Mouse (Mus musculus): ENCODE measurements around the gene Pak2. TPM values are rescaled to one million over a fixed set of nuclear protein-coding genes. Genes with fewer than 3 reads are reported as not detected.

The Pak2 gene
- total and polyA plus RNA-seq, 2 experiments from 2014 or later: 19.1 to 25.8 TPM

DNA sequence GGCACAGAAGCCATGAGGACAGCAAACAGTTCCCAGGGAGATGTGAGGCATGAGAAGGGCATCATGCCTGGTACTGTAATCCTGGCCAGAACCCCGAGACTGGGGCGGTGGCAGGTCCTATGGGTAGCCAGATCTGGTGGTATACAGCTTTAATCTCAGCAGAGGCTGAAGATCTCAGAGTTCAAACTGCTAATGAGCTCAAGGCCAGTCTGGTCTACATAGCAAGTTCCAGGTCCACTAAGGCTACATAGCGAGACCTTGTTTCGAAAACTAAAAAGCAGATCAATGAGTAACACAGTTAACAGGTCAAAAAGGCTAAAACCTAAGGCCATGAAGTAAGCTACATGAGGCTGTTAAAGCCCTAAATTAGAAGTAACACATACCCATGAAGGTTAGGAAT is 85.9 kb downstream of the Pak2 start:
- no peak for DNase-seq (ENCODE audit: low spot score)
- Histone ChIP-seq H3K4me1 (ENCODE audit: control insufficient read depth, insufficient read depth) (no peaks in the 10 kb centered on the region), H3K27me3 (ENCODE audit: control insufficient read depth, insufficient read depth, low read length) (no peaks in the 10 kb centered on the region), H3K9ac (replicated peaks; ENCODE audit: low read depth, low read length) (no peak overlapping the region), H3K36me3 (replicated peaks; ENCODE audit: control insufficient read depth, insufficient read depth, low read length) (peaks cover 23% of the 10 kb centered on the region), H3K27ac (ENCODE audit: low read depth) (no peak overlapping the region), H3K9me3 (replicated peaks; ENCODE audit: control insufficient read depth, low read length) (no peaks in the 10 kb centered on the region), H3K4me3 (ENCODE audit: low read depth, low read length) (no peak overlapping the region), H3K4me2 (ENCODE audit: low read depth, low read length) (no peak overlapping the region)
- no peak for ATAC-seq (ENCODE audit: insufficient read depth, low read depth)
- 95% methylated on average over 4 of the region's 4 CpGs for WGBS
- no peak for TF ChIP-seq CTCF (IDR thresholded peaks at IDR 0.05; ENCODE audit: low read depth)
- TF ChIP-seq EP300 (IDR thresholded peaks at IDR 0.05; ENCODE audit: low read depth): no peak

DNA sequence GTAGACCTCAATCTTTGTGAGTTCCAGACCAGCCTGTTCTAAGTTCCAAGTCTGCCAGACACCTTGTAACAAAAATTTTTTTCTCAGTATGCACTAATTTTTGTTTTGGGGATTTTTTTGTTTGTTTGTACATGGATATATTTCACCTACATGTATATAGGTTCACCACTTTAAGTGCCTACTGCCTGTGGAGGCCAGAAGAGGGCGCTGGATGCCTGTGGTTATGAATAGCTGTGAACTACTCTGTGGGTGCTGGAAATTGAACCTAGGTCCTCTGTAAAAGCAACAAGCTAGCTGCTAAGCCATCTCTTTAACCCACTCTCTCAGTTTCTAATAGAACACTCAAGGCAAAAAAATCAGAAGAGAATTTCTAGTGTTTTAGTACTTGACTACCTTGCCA is 87.1 kb downstream of the Pak2 start:
- Histone ChIP-seq H3K27me3 (ENCODE audit: control insufficient read depth, insufficient read depth, low read length) (no peaks in the 10 kb centered on the region), H3K9me3 (replicated peaks; ENCODE audit: control insufficient read depth, low read length) (no peaks in the 10 kb centered on the region), H3K4me1 (ENCODE audit: control insufficient read depth, insufficient read depth) (no peaks in the 10 kb centered on the region), H3K4me3 (ENCODE audit: low read depth, low read length) (no peak overlapping the region), H3K9ac (replicated peaks; ENCODE audit: low read depth, low read length) (no peak overlapping the region), H3K4me2 (ENCODE audit: low read depth, low read length) (no peak overlapping the region), H3K27ac (ENCODE audit: low read depth) (no peak overlapping the region), H3K36me3 (replicated peaks; ENCODE audit: control insufficient read depth, insufficient read depth, low read length) (peaks cover 25% of the 10 kb centered on the region)
- 53% methylated on average over 1 of the region's 1 CpGs for WGBS
- DNase-seq (ENCODE audit: low spot score) (no peak), ATAC-seq (ENCODE audit: insufficient read depth, low read depth) (no peak)
- TF ChIP-seq EP300 (IDR thresholded peaks at IDR 0.05; ENCODE audit: low read depth): no peak

DNA sequence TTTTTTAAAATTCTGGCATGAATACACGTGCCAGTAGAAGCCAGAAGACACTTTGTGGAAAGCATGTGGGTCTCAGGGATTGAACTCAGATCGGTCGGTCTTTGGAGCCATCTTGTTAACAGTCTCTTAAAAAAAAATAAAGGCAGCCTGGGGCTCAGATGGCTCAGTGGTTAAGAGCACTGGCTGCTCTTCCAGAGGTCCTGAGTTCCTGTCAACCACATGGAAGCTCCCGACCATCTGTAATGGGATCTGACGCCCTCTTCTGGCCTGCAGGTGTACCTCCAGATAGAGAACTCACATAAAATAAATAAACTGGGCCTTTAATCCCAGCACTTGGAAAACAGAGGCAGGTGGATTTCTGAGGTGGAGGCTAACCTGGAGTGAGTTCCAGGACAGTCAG is 98.2 kb downstream of the Pak2 start:
- Histone ChIP-seq H3K4me2 (ENCODE audit: low read depth, low read length) (no peak overlapping the region), H3K9me3 (replicated peaks; ENCODE audit: control insufficient read depth, low read length) (no peaks in the 10 kb centered on the region), H3K4me1 (ENCODE audit: control insufficient read depth, insufficient read depth) (no peaks in the 10 kb centered on the region), H3K4me3 (ENCODE audit: low read depth, low read length) (no peak overlapping the region), H3K27me3 (ENCODE audit: control insufficient read depth, insufficient read depth, low read length) (no peaks in the 10 kb centered on the region), H3K9ac (replicated peaks; ENCODE audit: low read depth, low read length) (no peak overlapping the region), H3K36me3 (replicated peaks; ENCODE audit: control insufficient read depth, insufficient read depth, low read length) (peaks cover 35% of the 10 kb centered on the region), H3K27ac (ENCODE audit: low read depth) (no peak overlapping the region)
- TF ChIP-seq CTCF (IDR thresholded peaks at IDR 0.05; ENCODE audit: low read depth) (no peak), EP300 (IDR thresholded peaks at IDR 0.05; ENCODE audit: low read depth) (no peak)
- DNase-seq (ENCODE audit: low spot score): no peak
- no peak for ATAC-seq (ENCODE audit: insufficient read depth, low read depth)
- 79% methylated on average over 5 of the region's 5 CpGs for WGBS

DNA sequence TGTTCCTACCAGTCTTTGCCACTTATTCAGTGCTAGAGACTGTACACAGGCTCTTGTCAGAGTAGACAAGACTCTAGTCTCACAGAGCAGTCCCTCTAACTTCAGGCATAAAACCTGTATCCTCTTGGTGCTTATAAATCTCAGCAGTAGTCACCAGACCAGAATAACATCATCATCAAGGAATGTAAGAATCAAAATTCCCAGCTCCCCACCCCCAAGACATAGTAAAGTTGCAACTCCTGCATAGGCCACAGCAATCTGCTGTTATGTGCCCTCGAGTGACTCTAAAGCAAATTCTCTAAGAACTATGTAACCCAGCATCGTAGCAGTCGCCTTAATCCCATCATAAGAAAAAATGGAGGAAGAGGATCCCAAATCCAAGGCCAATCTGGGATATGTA is 99.6 kb downstream of the Pak2 start:
- TF ChIP-seq CTCF (IDR thresholded peaks at IDR 0.05; ENCODE audit: low read depth) (no peak), EP300 (IDR thresholded peaks at IDR 0.05; ENCODE audit: low read depth) (no peak)

DNA sequence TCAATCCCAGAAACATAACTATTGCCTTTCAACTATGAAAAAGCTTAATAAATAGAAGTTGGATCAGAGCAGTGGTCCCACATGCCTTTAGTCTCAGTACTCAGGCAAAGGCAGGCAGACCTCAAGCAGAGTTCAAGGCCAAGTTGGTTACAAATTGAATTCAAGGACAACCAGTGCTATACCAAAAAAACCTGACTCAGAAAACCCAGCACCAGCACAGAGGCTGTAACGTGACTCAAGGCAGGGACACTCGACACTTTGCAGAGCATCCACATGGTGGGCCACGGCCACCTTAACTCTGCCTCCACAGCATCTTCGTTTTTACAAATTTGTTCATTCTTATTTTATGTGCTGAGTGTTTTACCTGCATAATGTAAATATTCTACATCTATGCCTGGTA is 103.9 kb downstream of the Pak2 start:
- H3K36me3 ChIP-seq (replicated peaks; ENCODE audit: control insufficient read depth, insufficient read depth, low read length): peaks cover 65% of the 10 kb centered on the region
- no peak overlapping the region for H3K9ac ChIP-seq (replicated peaks; ENCODE audit: low read depth, low read length)
- no peak overlapping the region for H3K4me2 ChIP-seq (ENCODE audit: low read depth, low read length)
- H3K27me3 ChIP-seq (ENCODE audit: control insufficient read depth, insufficient read depth, low read length): no peaks in the 10 kb centered on the region
- H3K27ac ChIP-seq (ENCODE audit: low read depth): no peak overlapping the region
- TF ChIP-seq CTCF (IDR thresholded peaks at IDR 0.05; ENCODE audit: low read depth): no peak
- no peak for TF ChIP-seq EP300 (IDR thresholded peaks at IDR 0.05; ENCODE audit: low read depth)
- no peaks in the 10 kb centered on the region for H3K4me1 ChIP-seq (ENCODE audit: control insufficient read depth, insufficient read depth)
- no peak overlapping the region for H3K4me3 ChIP-seq (ENCODE audit: low read depth, low read length)
- no peaks in the 10 kb centered on the region for H3K9me3 ChIP-seq (replicated peaks; ENCODE audit: control insufficient read depth, low read length)
- 82% methylated on average over 4 of the region's 4 CpGs for WGBS
- DNase-seq (ENCODE audit: low spot score) (no peak), ATAC-seq (ENCODE audit: insufficient read depth, low read depth) (no peak)

More for the DNA sequence above, 99.6 kb downstream of the Pak2 start:
- Histone ChIP-seq H3K4me3 (ENCODE audit: low read depth, low read length) (no peak overlapping the region), H3K9me3 (replicated peaks; ENCODE audit: control insufficient read depth, low read length) (no peaks in the 10 kb centered on the region), H3K9ac (replicated peaks; ENCODE audit: low read depth, low read length) (no peak overlapping the region), H3K27me3 (ENCODE audit: control insufficient read depth, insufficient read depth, low read length) (no peaks in the 10 kb centered on the region), H3K4me2 (ENCODE audit: low read depth, low read length) (no peak overlapping the region), H3K36me3 (replicated peaks; ENCODE audit: control insufficient read depth, insufficient read depth, low read length) (peaks cover 40% of the 10 kb centered on the region), H3K27ac (ENCODE audit: low read depth) (no peak overlapping the region), H3K4me1 (ENCODE audit: control insufficient read depth, insufficient read depth) (no peaks in the 10 kb centered on the region)
- 64% methylated on average over 3 of the region's 3 CpGs for WGBS
- DNase-seq (ENCODE audit: low spot score) (no peak), ATAC-seq (ENCODE audit: insufficient read depth, low read depth) (no peak)

Small RNAs within 50 kb of the gene (microRNA-seq; reads per million reads assigned to microRNA genes)
- not detected for gene Gm26269

Other genes with a start within 250 kb of the Pak2 start
- gene Meltf, start 200.5 kb downstream of the Pak2 start, total RNA-seq (2014; rRNA removed; ENCODE audit: low replicate concordance): 0.04 TPM in 1 of 2 replicates, not detected in the other
- not detected in 2 replicates for gene Meltf, start 200.5 kb downstream of the Pak2 start, polyA plus RNA-seq (2015; fragmentation: Nextera tagmentation; extraction: Ambion mirVana)
- gene Pigz, start 145.5 kb downstream of the Pak2 start, total RNA-seq (2014; rRNA removed; ENCODE audit: low replicate concordance): not detected in 2 replicates
- 0.51 and 0.87 TPM in 2 replicates for gene Pigz, start 145.5 kb downstream of the Pak2 start, polyA plus RNA-seq (2015; fragmentation: Nextera tagmentation; extraction: Ambion mirVana)
- gene 0610012G03Rik, start 130.8 kb downstream of the Pak2 start, total RNA-seq (2014; rRNA removed; ENCODE audit: low replicate concordance): 141 and 171 TPM in 2 replicates
- 175 and 190 TPM in 2 replicates for gene 0610012G03Rik, start 130.8 kb downstream of the Pak2 start, polyA plus RNA-seq (2015; fragmentation: Nextera tagmentation; extraction: Ambion mirVana)
- gene Ncbp2, start 130.8 kb downstream of the Pak2 start, total RNA-seq (2014; rRNA removed; ENCODE audit: low replicate concordance): 9.9 and 12.0 TPM in 2 replicates
- 42.1 and 48.0 TPM in 2 replicates for gene Ncbp2, start 130.8 kb downstream of the Pak2 start, polyA plus RNA-seq (2015; fragmentation: Nextera tagmentation; extraction: Ambion mirVana)
- gene Senp5, start 76.1 kb downstream of the Pak2 start, total RNA-seq (2014; rRNA removed; ENCODE audit: low replicate concordance): 10.5 and 16.6 TPM in 2 replicates
- 5.6 and 6.1 TPM in 2 replicates for gene Senp5, start 76.1 kb downstream of the Pak2 start, polyA plus RNA-seq (2015; fragmentation: Nextera tagmentation; extraction: Ambion mirVana)
- gene Pigx, start 20.4 kb upstream of the Pak2 start, total RNA-seq (2014; rRNA removed; ENCODE audit: low replicate concordance): 35.8 and 44.9 TPM in 2 replicates
- gene Pigx, start 20.4 kb upstream of the Pak2 start, polyA plus RNA-seq (2015; fragmentation: Nextera tagmentation; extraction: Ambion mirVana): 61.0 and 63.7 TPM in 2 replicates
- gene Cep19, start 20.5 kb upstream of the Pak2 start, total RNA-seq (2014; rRNA removed; ENCODE audit: low replicate concordance): 4.2 and 12.1 TPM in 2 replicates
- 19.6 and 20.1 TPM in 2 replicates for gene Cep19, start 20.5 kb upstream of the Pak2 start, polyA plus RNA-seq (2015; fragmentation: Nextera tagmentation; extraction: Ambion mirVana)
- gene Nrros, start 86.3 kb upstream of the Pak2 start, total RNA-seq (2014; rRNA removed; ENCODE audit: low replicate concordance): 13.4 and 16.6 TPM in 2 replicates
- gene Nrros, start 86.3 kb upstream of the Pak2 start, polyA plus RNA-seq (2015; fragmentation: Nextera tagmentation; extraction: Ambion mirVana): 6.1 and 6.8 TPM in 2 replicates
- not detected in 2 replicates for gene Bex6, start 100.5 kb upstream of the Pak2 start, total RNA-seq (2014; rRNA removed; ENCODE audit: low replicate concordance)
- not detected in 2 replicates for gene Bex6, start 100.5 kb upstream of the Pak2 start, polyA plus RNA-seq (2015; fragmentation: Nextera tagmentation; extraction: Ambion mirVana)
- 9.8 and 13.7 TPM in 2 replicates for gene Fbxo45, start 167.8 kb upstream of the Pak2 start, total RNA-seq (2014; rRNA removed; ENCODE audit: low replicate concordance)
- gene Fbxo45, start 167.8 kb upstream of the Pak2 start, polyA plus RNA-seq (2015; fragmentation: Nextera tagmentation; extraction: Ambion mirVana): 5.1 and 5.8 TPM in 2 replicates
- 3.6 and 5.8 TPM in 2 replicates for gene Wdr53, start 167.9 kb upstream of the Pak2 start, total RNA-seq (2014; rRNA removed; ENCODE audit: low replicate concordance)
- gene Wdr53, start 167.9 kb upstream of the Pak2 start, polyA plus RNA-seq (2015; fragmentation: Nextera tagmentation; extraction: Ambion mirVana): 10.3 and 11.7 TPM in 2 replicates
- gene Smco1, start 192.1 kb upstream of the Pak2 start, total RNA-seq (2014; rRNA removed; ENCODE audit: low replicate concordance): 0.15 and 0.31 TPM in 2 replicates
- gene Smco1, start 192.1 kb upstream of the Pak2 start, polyA plus RNA-seq (2015; fragmentation: Nextera tagmentation; extraction: Ambion mirVana): 2.8 and 3.1 TPM in 2 replicates
- gene Rnf168, start 198.1 kb upstream of the Pak2 start, total RNA-seq (2014; rRNA removed; ENCODE audit: low replicate concordance): 19.1 and 30.1 TPM in 2 replicates
- 14.1 and 14.8 TPM in 2 replicates for gene Rnf168, start 198.1 kb upstream of the Pak2 start, polyA plus RNA-seq (2015; fragmentation: Nextera tagmentation; extraction: Ambion mirVana)